Mouse (Mus musculus) heart, adult 11 months (tissue): ENCODE data around the gene 1700001J03Rik.
"Not testable (repeated sequence)": the region's sequence is repeated elsewhere in the genome, so short reads cannot be mapped to it uniquely, and the experiment has no call there.

ENCODE experiments used
- DNase-seq: peaks from one replicate; pipeline ENCODE4 v3.0.0; 2022

Gene 1700001J03Rik

GRCm38 (mm10) chr5:146185204-146185603 is at the start of gene 1700001J03Rik:
1700001J03Rik (minus strand) TSS chr5:146185304.
- DNase-seq: not testable (repeated sequence)

GRCm38 (mm10) chr5:146234336-146234735 is 49.2 kb upstream of the 1700001J03Rik start:
- no peak for DNase-seq

GRCm38 (mm10) chr5:146232816-146233215 is 47.7 kb upstream of the 1700001J03Rik start:
- peak; percentile 33 for DNase-seq

GRCm38 (mm10) chr5:146232056-146232675 is 47.1 kb upstream of the 1700001J03Rik start:
- DNase-seq: peak; percentile 64

- DNase-seq: no peak
Observed at GRCm38 (mm10) chr5:146231655-146231996, 46.5 kb upstream of the 1700001J03Rik start.

GRCm38 (mm10) chr5:146230864-146231654 is 46.0 kb upstream of the 1700001J03Rik start, which contains the start of gene Cdk8:
Cdk8 (plus strand) TSS chr5:146231230.
- peak; percentile 99 for DNase-seq

GRCm38 (mm10) chr5:146229869-146230650 is 45.0 kb upstream of the 1700001J03Rik start:
- DNase-seq: peak; percentile 85

- peak; percentile 83 for DNase-seq
Observed at GRCm38 (mm10) chr5:146227496-146227895, 42.4 kb upstream of the 1700001J03Rik start.

GRCm38 (mm10) chr5:146223786-146224185 is 38.7 kb upstream of the 1700001J03Rik start:
- DNase-seq: peak; percentile 86

- peak; percentile 41 for DNase-seq
Observed at GRCm38 (mm10) chr5:146221722-146222121, 36.6 kb upstream of the 1700001J03Rik start.

- DNase-seq: peak; percentile 100
Observed at GRCm38 (mm10) chr5:146220879-146221714, 36.0 kb upstream of the 1700001J03Rik start, which contains the start of gene Rnf6. Rnf6 (minus strand) TSS chr5:146221555.

GRCm38 (mm10) chr5:146220501-146220878 is 35.4 kb upstream of the 1700001J03Rik start:
- DNase-seq: no peak

GRCm38 (mm10) chr5:146205537-146205936 is 20.4 kb upstream of the 1700001J03Rik start:
- peak; percentile 72 for DNase-seq

GRCm38 (mm10) chr5:146203921-146204320 is 18.8 kb upstream of the 1700001J03Rik start:
- peak; percentile 57 for DNase-seq

- peak; percentile 11 for DNase-seq
Observed at GRCm38 (mm10) chr5:146200580-146200979, 15.5 kb upstream of the 1700001J03Rik start.

- DNase-seq: peak; percentile 40
Observed at GRCm38 (mm10) chr5:146199540-146199939, 14.4 kb upstream of the 1700001J03Rik start.

- DNase-seq: no peak
Observed at GRCm38 (mm10) chr5:146199073-146199472, 14.0 kb upstream of the 1700001J03Rik start.

- peak; percentile 73 for DNase-seq
Observed at GRCm38 (mm10) chr5:146193360-146193759, 8.3 kb upstream of the 1700001J03Rik start.

- no peak for DNase-seq
Observed at GRCm38 (mm10) chr5:146190501-146191269, 5.6 kb upstream of the 1700001J03Rik start.

GRCm38 (mm10) chr5:146190093-146190492 is 5.0 kb upstream of the 1700001J03Rik start:
- no peak for DNase-seq

- no peak for DNase-seq
Observed at GRCm38 (mm10) chr5:146188712-146189111, 3.6 kb upstream of the 1700001J03Rik start.
